Mouse (Mus musculus) spleen, adult 2 months (tissue): ENCODE data around the gene Mx1.

ENCODE experiments used
- CTCF ChIP-seq: fragments of 200-500 bp; IDR thresholded peaks from 2 replicates; pipeline ENCODE4 v1.5.1; 2011; ENCODE audit warnings: mild to moderate bottlenecking, inconsistent platforms; ENCODE audit not compliant: insufficient read depth, insufficient read length, insufficient replicate concordance; ENCODE audit errors: extremely low read depth
- POLR2A ChIP-seq: fragments of 200-500 bp; IDR thresholded peaks from 2 replicates; pipeline ENCODE4 v1.6.1; 2011; ENCODE audit warnings: low read depth, low read length, inconsistent platforms

DNA sequence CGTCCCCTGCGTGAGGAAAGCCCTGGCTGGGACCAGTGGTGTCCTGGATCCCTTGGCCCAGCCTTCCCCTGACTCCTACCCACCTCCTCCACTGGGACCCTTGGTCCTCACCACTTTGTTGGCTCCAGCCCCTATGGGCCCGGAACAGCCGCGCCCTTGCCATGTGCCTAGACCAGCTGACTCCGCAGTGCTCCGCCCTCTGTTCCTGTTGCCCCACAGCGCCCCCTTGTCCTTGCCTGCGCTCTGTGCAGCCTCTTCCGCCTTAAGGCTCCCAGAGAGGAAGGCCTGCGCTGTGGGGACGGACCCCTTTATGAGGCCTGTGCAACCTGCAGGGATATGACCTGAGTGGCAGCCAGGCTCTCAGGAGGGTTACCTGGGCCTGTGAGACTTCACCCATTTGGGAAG, 49.6 kb upstream of the Mx1 start:
- TF ChIP-seq CTCF (no peak), POLR2A (no peak)
